Mouse (Mus musculus) liver, embryonic 15.5 days (tissue): ENCODE results near the gene Unc45a. TPM values are rescaled to one million over a fixed set of nuclear protein-coding genes. Genes with fewer than 3 reads are reported as not detected.

ENCODE experiments used
- ATAC-seq: fragments of 200-750 bp; cut with Nextera tagmentation; 2 replicates; pipeline ENCODE4 v1.8.0; 2017; ENCODE audit warnings: moderate number of reproducible peaks, mild to moderate bottlenecking, moderate library complexity; ENCODE audit not compliant: insufficient read depth
- H3K27ac ChIP-seq: fragments of 300-500 bp; sonication (generic); replicated peaks from 2 replicates; pipeline ENCODE4 v1.5.1; 2015; ENCODE audit warnings: mild to moderate bottlenecking, inconsistent platforms
- H3K27me3 ChIP-seq: fragments of 300-500 bp; sonication (generic); 2 replicates; pipeline ENCODE4 v1.6.1; 2015; ENCODE audit warnings: mild to moderate bottlenecking, inconsistent platforms
- H3K36me3 ChIP-seq: fragments of 300-500 bp; sonication (generic); replicated peaks from 2 replicates; pipeline ENCODE4 v1.6.1; 2015; ENCODE audit warnings: moderate library complexity, mild to moderate bottlenecking, inconsistent platforms
- H3K4me1 ChIP-seq: fragments of 300-500 bp; sonication (generic); replicated peaks from 2 replicates; pipeline ENCODE4 v1.6.1; 2015; ENCODE audit warnings: inconsistent platforms
- H3K4me2 ChIP-seq: fragments of 300-500 bp; sonication (generic); 2 replicates; pipeline ENCODE4 v1.6.1; 2015; ENCODE audit warnings: moderate library complexity, mild to moderate bottlenecking, inconsistent platforms
- H3K4me3 ChIP-seq: fragments of 300-500 bp; sonication (generic); replicated peaks from 2 replicates; pipeline ENCODE4 v1.5.1; 2015; ENCODE audit warnings: mild to moderate bottlenecking, inconsistent platforms
- H3K9ac ChIP-seq: fragments of 300-500 bp; sonication (generic); 2 replicates; pipeline ENCODE4 v1.6.1; 2015; ENCODE audit warnings: moderate library complexity, mild to moderate bottlenecking, inconsistent platforms
- H3K9me3 ChIP-seq: fragments of 300-500 bp; sonication (generic); replicated peaks from 2 replicates; pipeline ENCODE4 v1.6.1; 2016; ENCODE audit warnings: inconsistent platforms
- WGBS: fragments of 180-500 bp; shearing (Covaris S2); methylation state at CpG from one replicate; pipeline ENCODE4 v1.1.7; 2015; ENCODE audit warnings: mixed read lengths; ENCODE audit not compliant: insufficient replicate concordance; 5-methylcytosine and 5-hydroxymethylcytosine counted together
- polyA plus RNA-seq: library from polyadenylated mRNA; unstranded; fragments of >200 nt; fragmentation: Nextera tagmentation; extraction: Ambion mirVana; gene quantifications from 2 replicates; pipeline ENCODE4 v1.2.1, GENCODE M21; 2015

Unc45a gene
- polyA plus RNA-seq, 1 experiment from 2014 or later, result 8.9 TPM

- ATAC-seq, result no peak
- WGBS, result 81% methylated on average over 3 of the region's 3 CpGs
- Histone ChIP-seq H3K9me3 (no peaks in the 10 kb centered on the region), H3K4me1 (peaks cover 41% of the 10 kb centered on the region), H3K4me3 (no peak overlapping the region), H3K9ac (no peak overlapping the region), H3K36me3 (peaks cover 86% of the 10 kb centered on the region), H3K27me3 (no peaks in the 10 kb centered on the region), H3K27ac (no peak overlapping the region), H3K4me2 (no peak overlapping the region)
Measured at GRCm38 (mm10) chr7:80299568-80299967, 41.2 kb downstream of the Unc45a start.

GRCm38 (mm10) chr7:80298754-80299153 lies 42.1 kb downstream of the Unc45a start:
- Histone ChIP-seq H3K4me2 (0 out of 2 replicates have a peak overlapping the region, but pooled peaks have one; percentile 68), H3K36me3 (peaks cover 78% of the 10 kb centered on the region)

GRCm38 (mm10) chr7:80297041-80297440 lies 43.8 kb downstream of the Unc45a start:
- Histone ChIP-seq H3K36me3 (peaks cover 63% of the 10 kb centered on the region), H3K4me3 (peak overlapping the region; percentile 83), H3K4me1 (peaks cover 59% of the 10 kb centered on the region), H3K9me3 (no peaks in the 10 kb centered on the region), H3K27ac (no peak overlapping the region), H3K9ac (peak overlapping the region; percentile 25; the same call in 1 of the 2 replicates), H3K27me3 (no peaks in the 10 kb centered on the region), H3K4me2 (peak overlapping the region; percentile 68)
- 88% methylated on average over 3 of the region's 3 CpGs for WGBS
- no peak for ATAC-seq

More at GRCm38 (mm10) chr7:80298754-80299153, 42.1 kb downstream of the Unc45a start:
- no peaks in the 10 kb centered on the region for H3K27me3 ChIP-seq
- H3K27ac ChIP-seq, result no peak overlapping the region
- 90% methylated on average over 4 of the region's 4 CpGs for WGBS
- peaks cover 43% of the 10 kb centered on the region for H3K4me1 ChIP-seq
- ATAC-seq, result no peak
- no peaks in the 10 kb centered on the region for H3K9me3 ChIP-seq
- H3K4me3 ChIP-seq, result no peak overlapping the region; the same call in 1 of the 2 replicates
- H3K9ac ChIP-seq, result no peak overlapping the region

GRCm38 (mm10) chr7:80296462-80296861 lies 44.3 kb downstream of the Unc45a start:
- Histone ChIP-seq H3K9me3 (no peaks in the 10 kb centered on the region), H3K4me3 (peak overlapping the region; percentile 83), H3K9ac (peak overlapping the region; percentile 97), H3K4me2 (peak overlapping the region; percentile 68), H3K4me1 (peaks cover 61% of the 10 kb centered on the region), H3K27me3 (no peaks in the 10 kb centered on the region), H3K36me3 (peaks cover 57% of the 10 kb centered on the region), H3K27ac (peak overlapping the region; percentile 16; the same call in 1 of the 2 replicates)
- WGBS, result 83% methylated on average over 6 of the region's 6 CpGs
- no peak for ATAC-seq

- peak; percentile 54 for ATAC-seq
- 7% methylated on average over 37 of the region's 37 CpGs for WGBS
- peak overlapping the region; percentile 97 for H3K9ac ChIP-seq
- H3K4me3 ChIP-seq, result peak overlapping the region; percentile 83
- peaks cover 48% of the 10 kb centered on the region for H3K36me3 ChIP-seq
- H3K27me3 ChIP-seq, result no peaks in the 10 kb centered on the region
- H3K27ac ChIP-seq, result peak overlapping the region; percentile 95
- no peaks in the 10 kb centered on the region for H3K9me3 ChIP-seq
- peak overlapping the region; percentile 68 for H3K4me2 ChIP-seq
- H3K4me1 ChIP-seq, result peaks cover 61% of the 10 kb centered on the region
Measured at GRCm38 (mm10) chr7:80294764-80295648, 45.8 kb downstream of the Unc45a start.

- no peaks in the 10 kb centered on the region for H3K9me3 ChIP-seq
- H3K27me3 ChIP-seq, result no peaks in the 10 kb centered on the region
- peak within 1 kb of the TSS; percentile 83 for H3K4me3 ChIP-seq
- peak within 1 kb of the TSS; percentile 97 for H3K9ac ChIP-seq
- peaks cover 54% of the 10 kb centered on the region for H3K4me1 ChIP-seq
- peak; percentile 99 for ATAC-seq
- peak within 1 kb of the TSS; percentile 68 for H3K4me2 ChIP-seq
- peaks cover 42% of the 10 kb centered on the region for H3K36me3 ChIP-seq
- under 1% methylated on average over 52 of the region's 52 CpGs for WGBS
- peak within 1 kb of the TSS; percentile 95 for H3K27ac ChIP-seq
Measured at GRCm38 (mm10) chr7:80294062-80294763, 46.6 kb downstream of the Unc45a start, which contains the start of gene Prc1. TSS of gene Prc1 (plus strand) at chr7:80294450.

- Histone ChIP-seq H3K4me3 (no peak overlapping the region), H3K36me3 (peaks cover 61% of the 10 kb centered on the region), H3K9me3 (no peaks in the 10 kb centered on the region), H3K9ac (no peak overlapping the region), H3K4me2 (no peak overlapping the region), H3K27me3 (no peaks in the 10 kb centered on the region), H3K27ac (no peak overlapping the region), H3K4me1 (peaks cover 31% of the 10 kb centered on the region)
- no peak for ATAC-seq
- 72% methylated on average over 10 of the region's 10 CpGs for WGBS
Measured at GRCm38 (mm10) chr7:80287736-80288135, 53.1 kb downstream of the Unc45a start.

GRCm38 (mm10) chr7:80285725-80286124 lies 55.1 kb downstream of the Unc45a start:
- Histone ChIP-seq H3K4me3 (no peak overlapping the region), H3K36me3 (peaks cover 70% of the 10 kb centered on the region), H3K4me1 (peaks cover 22% of the 10 kb centered on the region), H3K27me3 (no peaks in the 10 kb centered on the region), H3K9me3 (no peaks in the 10 kb centered on the region), H3K27ac (0 out of 2 replicates have a peak overlapping the region, but pooled peaks have one; percentile 14), H3K9ac (no peak overlapping the region), H3K4me2 (no peak overlapping the region)
- WGBS, result 88% methylated on average over 6 of the region's 6 CpGs
- no peak for ATAC-seq

GRCm38 (mm10) chr7:80284391-80284790 lies 56.4 kb downstream of the Unc45a start:
- no peaks in the 10 kb centered on the region for H3K27me3 ChIP-seq
- H3K4me2 ChIP-seq, result no peak overlapping the region
- WGBS, result 81% methylated on average over 5 of the region's 5 CpGs
- no peak for ATAC-seq
- peaks cover 22% of the 10 kb centered on the region for H3K4me1 ChIP-seq
- H3K27ac ChIP-seq, result no peak overlapping the region
- H3K36me3 ChIP-seq, result peaks cover 76% of the 10 kb centered on the region
- no peak overlapping the region for H3K9ac ChIP-seq
- no peaks in the 10 kb centered on the region for H3K9me3 ChIP-seq
- no peak overlapping the region for H3K4me3 ChIP-seq

- H3K9ac ChIP-seq, result no peak overlapping the region
- no peaks in the 10 kb centered on the region for H3K27me3 ChIP-seq
- H3K27ac ChIP-seq, result peak overlapping the region; percentile 51; the same call in 1 of the 2 replicates
- H3K4me2 ChIP-seq, result peak overlapping the region; percentile 6; the same call in 1 of the 2 replicates
- peak; percentile 33 for ATAC-seq
- 71% methylated on average over 3 of the region's 3 CpGs for WGBS
- peaks cover 71% of the 10 kb centered on the region for H3K36me3 ChIP-seq
- H3K9me3 ChIP-seq, result no peaks in the 10 kb centered on the region
- H3K4me3 ChIP-seq, result no peak overlapping the region
- H3K4me1 ChIP-seq, result peaks cover 26% of the 10 kb centered on the region
Measured at GRCm38 (mm10) chr7:80283226-80283918, 57.4 kb downstream of the Unc45a start.
